Mouse (Mus musculus) forelimb bud, embryonic 11.5 days (tissue): ENCODE results near the gene Lrrc43.
"Not testable (repeated sequence)": the region's sequence is repeated elsewhere in the genome, so short reads cannot be mapped to it uniquely, and the experiment has no call there.

Source experiments
- DNase-seq: peaks from one replicate; pipeline ENCODE4 v3.0.0-alpha.2; 2012; ENCODE audit warnings: low read depth, low spot score

The Lrrc43 gene

DNA sequence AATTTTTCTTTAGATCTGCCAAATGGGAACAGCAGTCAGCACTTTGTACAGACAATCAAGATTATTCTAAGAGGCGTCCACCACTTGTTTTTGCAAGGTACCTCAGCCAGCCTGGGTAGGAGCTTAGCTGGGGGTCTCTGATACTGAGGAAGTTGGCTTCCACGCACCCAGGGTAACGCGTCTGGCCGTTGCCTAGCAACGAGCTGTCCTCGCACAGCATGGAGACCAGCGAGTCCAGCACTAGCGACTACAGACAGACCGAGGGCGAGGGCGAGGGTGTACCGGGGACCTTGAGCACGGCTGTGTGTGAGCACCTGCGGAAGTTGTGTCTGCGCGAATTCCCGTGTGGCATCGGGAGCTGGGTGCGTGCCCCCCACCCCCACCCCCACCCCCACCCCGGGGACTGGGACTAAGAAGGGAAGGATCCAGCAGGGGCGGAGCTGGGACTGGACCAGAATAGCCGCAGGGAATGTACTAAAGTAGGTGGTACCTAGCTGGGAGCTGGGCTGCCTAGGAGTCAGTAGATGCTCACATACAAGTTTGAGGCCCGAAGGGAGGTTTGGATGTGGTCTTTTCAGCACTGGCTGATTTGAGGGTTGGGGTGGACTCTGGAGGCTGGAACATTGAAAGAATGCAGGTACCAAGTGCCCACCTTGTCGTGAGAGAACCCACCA is at the start of gene Lrrc43, which contains the start of gene Il31:
Gene Lrrc43 (plus strand): TSS at position 194 of the 674 bp plus-strand sequence.
Gene Il31 (minus strand): TSS at position 378 of the 674 bp plus-strand sequence.
- peak; percentile 61 for DNase-seq

DNA sequence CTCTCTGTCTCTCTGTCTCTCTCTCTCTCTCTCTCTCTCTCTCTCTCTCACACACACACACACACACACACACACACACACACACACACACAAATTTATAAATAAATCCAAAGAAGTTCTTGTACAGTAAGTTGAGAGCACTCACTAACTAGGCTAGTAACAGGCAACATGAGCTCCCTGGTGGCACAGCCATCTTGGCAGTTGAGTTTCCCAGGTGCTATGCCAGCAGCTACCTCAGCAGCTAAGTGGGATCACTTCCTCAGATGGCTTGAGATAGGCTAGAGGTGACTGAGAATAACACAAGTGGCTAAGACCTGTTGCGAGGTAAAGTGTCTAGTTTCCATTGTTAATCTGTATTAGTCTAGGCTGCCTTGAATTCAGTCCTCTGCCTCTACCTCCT is 49.8 kb upstream of the Lrrc43 start:
- DNase-seq, result no peak

DNA sequence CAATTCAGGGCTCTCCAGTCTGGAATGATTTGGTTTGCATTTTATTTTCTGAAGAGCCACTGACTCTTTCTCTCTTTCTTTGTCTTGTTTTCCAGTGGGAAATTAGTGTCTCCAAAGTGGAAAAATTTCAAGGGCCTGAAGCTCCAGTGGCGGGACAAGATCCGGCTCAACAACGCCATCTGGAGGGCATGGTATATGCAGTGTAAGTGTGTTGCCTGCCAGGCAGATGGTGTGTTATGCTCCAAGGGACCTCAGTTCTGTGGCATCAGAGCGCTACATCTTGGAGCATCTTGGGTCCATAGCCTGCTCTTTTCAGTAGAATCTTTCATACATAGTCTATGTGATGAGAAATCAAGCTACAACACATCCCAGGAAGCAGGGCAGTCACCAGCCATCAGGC is 49.2 kb upstream of the Lrrc43 start:
- DNase-seq, result no peak

DNA sequence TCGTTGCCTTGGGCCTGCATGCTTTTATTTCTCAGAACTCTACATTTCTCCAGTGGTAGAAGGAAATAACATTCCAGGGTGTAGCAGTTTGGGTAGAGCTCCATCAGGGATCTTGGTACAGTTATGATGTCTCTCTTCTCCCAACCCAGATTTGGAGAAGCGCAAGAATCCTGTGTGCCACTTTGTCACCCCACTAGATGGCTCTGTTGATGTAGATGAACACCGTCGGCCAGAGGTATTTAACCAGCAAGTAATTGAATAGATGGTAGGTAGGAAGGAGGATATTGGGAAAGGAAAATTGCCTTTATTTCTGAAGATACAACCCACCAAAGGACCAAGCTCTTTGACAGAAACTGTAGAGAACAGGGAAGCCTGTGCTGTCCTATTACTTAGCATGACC is 48.4 kb upstream of the Lrrc43 start:
- DNase-seq, result no peak

DNA sequence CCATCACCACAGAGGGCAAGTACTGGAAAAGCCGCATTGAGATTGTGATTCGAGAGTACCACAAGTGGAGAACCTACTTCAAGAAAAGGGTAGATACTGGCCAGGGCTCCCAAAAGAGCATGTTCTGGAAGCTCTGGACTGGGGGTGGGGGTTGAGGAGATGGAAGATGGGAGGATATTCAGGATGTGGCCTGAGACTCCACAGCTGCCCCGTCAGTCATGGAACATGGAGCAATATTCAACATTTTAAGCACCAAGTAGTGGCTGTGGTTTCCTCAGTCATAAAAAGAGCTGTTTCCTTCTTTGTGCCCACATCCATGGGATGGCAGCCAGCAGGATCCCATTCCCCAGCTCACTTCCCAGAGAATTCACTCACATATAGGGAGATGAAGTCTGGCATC is 46.8 kb upstream of the Lrrc43 start:
- no peak for DNase-seq

DNA sequence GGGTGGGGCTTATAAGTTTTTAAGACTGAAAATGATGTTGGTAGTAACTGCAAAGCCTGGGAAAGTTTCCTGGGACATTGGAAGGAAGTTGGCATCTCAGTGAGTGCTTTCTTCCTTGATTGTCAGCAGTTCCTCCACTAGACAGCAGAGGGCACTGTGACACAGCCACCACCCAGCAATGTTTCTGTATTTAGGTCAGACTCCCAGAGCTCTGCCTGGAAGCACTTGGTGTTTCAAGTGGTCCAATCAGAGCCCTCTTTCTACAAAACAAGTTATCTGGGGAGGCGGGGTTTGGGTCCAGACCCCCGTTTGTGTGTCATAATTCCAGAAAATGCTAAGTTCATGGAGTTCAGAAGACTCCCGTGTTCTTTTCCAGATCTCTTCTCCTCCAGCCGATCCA is 45.0 kb upstream of the Lrrc43 start:
- peak; percentile 76 for DNase-seq

DNA sequence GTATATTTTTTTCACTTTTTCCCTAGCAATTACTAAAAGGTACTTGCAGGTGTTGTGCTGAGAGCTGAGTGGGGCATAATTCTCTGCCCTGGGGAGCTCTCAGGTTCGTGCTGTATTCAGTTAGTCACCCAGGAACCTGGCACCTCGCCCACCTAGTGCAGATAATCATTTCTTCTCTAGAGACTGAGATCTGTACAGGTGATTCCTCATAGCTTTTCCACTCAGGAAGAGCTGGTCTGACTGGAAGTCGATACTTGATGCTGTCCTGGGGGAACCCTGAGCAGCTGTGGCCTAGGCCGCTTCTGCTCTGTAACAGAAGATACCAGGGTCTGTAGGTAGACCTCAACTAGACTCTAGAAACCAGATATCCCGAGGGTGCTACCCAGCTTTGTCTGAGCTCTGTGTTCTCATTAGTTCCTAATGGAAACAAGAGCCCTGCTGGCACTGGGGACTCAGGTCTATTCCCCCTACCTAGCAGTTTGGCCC is 44.2 kb upstream of the Lrrc43 start:
- no peak for DNase-seq

DNA sequence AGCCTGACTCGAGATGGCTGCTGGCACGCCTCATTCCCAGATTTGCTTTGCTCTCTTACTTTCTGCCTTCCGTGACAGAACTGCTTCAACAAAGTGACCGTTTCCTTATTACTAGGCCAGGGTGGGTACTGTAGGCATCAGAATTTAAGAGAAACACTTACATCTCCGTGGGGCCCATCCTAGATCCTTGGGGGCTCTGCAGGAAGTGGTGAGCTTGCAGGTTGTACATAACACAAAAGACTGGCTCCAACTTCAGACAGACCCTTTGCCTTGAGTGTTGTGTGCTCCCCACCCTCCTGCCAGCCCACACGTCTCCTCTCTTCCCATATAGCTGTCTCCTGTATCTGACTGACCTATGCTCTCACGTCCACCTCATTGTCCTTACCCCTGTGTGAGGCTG is 37.2 kb upstream of the Lrrc43 start:
- DNase-seq, result no peak

DNA sequence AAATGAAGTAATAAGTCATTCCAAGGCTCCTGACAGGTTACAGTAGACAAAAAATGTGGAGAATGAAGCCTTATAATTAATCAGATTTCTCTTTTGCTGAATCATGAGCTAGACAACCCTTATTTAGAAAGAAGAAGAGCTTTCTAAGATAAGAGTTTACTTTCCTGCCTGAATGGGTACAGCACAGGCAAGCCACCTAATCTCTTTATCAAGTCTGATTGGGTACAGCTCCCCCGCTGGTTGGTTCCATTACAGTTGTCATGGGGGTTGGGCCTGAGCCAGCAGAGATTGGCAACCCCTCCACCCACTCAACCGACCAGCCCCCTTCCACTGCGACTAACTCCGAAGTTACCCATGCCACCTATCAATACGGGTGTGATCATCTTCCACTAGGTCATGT is 27.7 kb upstream of the Lrrc43 start:
- no peak for DNase-seq

DNA sequence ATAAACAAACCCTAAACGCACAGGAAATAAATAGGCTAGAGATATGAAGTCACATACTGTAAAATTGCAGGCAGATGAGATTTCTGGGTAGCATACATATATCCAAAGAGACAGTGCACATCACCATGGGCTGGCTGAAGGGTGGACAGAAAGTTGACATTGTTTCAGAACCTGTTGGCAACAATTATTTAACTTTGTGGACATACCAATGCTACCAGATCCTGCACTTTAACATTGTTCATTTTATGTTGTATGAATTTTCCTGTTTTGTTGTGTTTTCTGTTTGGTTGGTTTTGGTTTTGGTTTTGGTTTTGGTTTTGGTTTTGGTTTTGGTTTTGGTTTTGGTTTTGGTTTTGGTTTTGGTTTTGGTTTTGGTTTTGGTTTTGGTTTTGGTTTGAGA is 24.5 kb upstream of the Lrrc43 start:
- no peak for DNase-seq

DNA sequence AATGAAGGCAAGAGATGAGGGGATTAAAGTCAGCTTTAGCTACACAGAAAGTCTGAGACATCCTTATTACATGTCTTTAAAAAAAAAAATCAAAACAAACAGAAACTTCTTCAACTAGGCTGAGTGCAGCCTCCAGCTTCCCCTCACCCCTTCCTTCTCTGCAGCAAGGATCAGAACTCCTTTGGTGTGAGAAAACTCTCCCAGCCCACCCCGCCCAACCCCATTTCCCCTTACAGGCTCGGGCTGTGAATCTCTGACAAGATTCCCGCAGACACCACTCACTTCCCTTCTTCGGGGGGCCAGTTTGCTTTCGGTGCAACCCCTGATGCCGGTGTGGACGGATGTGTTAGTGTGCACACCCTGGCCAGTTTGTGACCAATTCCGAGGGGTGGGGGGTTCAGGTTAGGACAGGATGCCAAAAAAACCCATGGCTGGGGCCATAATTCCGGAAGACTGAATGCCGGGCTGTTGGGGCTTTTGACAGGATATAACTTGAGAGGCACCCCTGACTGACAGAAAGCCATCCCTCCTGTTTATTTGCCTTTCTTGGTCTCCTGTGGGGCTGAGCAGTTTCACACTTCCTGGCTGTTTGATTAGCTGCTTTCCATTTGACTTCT is 18.2 kb upstream of the Lrrc43 start:
- no peak for DNase-seq

DNA sequence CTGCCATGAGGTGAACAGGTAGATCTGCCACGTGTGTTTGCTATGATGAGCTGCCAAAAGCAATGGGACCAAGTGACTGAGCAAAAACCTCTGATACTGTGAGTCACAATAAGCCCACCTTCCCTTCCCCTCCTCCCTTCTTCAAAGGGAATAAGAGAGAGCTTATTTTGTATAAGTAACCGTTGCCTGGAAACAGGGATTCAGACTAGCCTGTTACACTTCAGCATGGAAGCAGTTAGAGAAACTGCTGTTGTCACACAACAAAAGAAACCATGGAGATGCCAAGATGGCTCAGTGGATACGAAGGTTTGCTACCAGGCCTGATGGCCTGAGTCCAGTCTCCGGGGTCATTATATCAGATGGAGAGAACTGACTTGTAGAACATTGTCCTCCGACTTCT is 15.3 kb upstream of the Lrrc43 start:
- no peak for DNase-seq

DNA sequence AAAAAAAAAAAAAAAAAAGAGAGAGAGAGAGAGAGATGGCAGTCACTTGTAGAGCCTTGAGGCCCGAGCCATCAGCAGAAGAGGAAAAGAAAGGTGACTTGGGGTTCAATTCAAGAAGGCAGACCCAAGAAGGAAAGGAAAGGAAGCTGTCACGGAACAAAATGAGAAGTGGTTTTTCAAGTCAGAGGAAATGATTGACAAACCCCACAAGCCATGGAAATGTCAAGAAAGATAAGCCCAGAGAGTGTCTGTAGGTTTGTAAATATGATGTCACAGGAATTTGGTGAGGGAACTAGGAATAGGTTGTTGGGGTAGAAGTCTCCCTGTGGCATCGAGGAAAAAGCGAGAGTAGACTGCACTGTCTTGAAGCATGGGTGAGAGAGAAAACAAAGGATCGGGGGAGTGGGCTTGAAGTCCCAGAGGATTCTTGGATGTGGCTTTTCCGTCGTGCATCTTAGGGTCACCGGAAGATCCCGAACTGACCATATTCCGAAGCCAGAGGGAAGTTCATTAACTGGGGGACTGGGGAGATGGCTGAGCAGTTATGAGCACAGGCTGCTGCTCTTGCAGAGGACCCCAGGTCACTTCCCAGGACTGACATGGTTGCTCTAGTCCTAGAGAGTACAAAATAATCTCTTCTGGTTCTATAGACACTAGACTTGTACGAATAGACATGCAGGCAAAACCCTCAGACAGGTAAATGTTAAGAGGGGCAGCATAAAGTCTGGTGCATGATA is 1.3 kb upstream of the Lrrc43 start:
- DNase-seq, result no peak

DNA sequence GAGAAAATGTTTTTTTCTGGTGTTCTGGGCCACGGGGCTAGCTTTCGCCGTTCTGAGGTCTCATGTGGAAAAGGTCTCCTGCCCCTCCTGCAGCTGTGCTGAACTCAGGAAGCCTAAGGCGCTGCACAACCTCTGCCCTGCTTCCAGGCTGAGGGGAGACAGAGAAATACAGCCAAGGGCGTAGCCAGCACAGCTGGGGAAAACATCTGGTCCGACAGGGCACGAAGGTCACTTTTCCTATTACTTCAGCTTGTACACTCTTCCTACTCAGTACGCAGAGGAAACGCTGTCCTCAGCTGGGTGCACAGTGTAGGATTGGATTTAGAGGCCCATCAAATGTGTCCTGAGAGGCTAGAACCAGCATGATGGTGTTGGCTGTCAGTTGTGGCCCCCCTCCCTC is 830 bp downstream of the Lrrc43 start:
- no peak for DNase-seq

DNA sequence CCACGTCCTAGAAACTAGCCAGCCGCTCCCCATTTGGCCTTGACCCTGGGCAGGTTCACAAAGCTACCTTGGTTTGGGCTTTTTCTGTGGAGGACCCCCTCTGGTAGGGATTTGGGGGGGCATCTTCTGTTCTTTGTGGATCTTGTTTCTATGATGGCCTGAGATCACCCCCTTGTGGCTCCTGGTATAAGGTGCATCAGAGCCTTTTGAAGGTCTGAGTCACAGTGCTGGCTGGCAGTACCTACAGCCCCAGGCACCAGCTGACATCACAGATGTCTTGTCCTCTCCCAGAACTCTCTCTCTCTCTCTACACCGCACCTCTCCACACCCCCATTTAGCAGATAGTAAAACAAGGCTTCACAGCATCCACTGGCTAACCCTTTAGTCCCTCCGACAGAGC is 10.6 kb downstream of the Lrrc43 start:
- DNase-seq, result no peak

DNA sequence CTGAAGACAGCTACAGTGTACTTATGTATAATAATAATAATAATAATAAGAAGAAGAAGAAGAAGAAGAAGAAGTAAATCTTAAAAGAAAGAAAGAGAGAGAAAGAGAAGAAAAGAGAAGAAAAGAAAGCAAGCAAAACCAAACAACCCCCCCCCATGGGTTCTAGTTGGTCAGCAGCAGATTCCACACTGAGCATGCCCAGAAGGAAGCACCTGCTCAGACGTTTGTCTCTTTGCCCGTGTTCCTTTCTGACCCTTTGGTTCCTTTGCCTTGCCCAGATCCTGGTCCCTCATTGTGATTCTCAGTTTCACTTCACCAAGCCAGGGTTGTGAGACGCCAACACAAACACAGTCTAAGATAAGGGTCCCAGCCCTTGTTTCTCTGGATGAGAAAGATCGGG is 12.9 kb downstream of the Lrrc43 start:
- DNase-seq, result no peak

DNA sequence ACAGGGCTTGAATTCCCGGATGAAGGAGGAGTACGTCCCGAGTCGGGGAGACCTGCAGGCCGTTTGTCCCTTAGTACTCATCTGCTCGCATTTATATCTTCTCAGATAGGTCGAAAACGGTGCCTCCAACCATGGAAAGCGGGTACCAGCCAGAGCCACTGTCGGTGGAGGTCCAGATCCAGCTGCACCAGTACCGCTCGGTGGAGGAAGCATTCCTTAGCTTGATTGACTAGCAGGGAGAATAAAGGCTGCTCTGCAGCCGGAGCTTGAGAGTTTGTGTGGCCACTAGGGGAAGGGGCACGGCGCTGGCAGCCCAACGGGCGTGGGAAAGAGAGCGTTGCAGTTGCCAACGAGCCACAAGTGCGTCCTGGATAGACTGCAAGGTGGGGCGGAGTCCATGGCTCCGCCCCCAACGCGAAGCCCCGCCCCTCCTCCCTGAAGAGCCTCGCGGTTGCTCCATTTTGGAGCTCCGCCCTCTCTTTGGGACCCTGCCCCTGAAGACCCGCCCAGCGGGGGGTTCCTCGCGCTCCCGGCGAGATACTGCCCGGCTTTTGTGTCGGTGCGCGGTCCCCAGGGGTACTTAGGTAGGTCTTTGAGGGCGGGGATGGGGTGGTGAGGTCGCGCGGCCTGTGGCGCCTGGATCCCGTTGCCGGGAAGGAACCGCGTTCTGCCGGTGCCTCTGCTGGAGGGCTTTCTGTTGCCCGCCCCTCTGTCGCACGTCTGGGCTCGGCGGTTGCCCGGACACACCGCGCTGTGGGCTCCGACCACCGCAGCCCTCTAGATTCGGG is 19.0 kb downstream of the Lrrc43 start:
- peak; percentile 97 for DNase-seq

DNA sequence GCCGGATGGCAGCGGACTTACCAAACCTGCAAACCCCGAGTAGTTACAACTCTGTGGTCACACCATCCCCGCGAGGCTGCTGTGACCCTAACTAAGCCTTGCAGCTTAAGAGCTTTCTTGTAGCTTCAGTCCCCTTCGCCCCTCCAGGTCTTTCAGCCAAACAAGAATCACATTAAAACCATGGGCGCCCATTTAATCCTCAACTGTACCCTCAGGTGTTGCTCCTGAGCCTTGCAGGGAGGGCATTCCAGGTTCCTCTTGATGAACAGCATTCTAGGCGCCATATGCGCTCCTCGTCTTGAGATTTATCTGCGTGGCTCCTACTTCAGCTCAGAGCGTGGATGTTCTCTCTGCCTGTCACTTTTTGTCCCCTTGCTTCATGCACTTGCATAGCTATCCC is 19.8 kb downstream of the Lrrc43 start:
- DNase-seq, result no peak

DNA sequence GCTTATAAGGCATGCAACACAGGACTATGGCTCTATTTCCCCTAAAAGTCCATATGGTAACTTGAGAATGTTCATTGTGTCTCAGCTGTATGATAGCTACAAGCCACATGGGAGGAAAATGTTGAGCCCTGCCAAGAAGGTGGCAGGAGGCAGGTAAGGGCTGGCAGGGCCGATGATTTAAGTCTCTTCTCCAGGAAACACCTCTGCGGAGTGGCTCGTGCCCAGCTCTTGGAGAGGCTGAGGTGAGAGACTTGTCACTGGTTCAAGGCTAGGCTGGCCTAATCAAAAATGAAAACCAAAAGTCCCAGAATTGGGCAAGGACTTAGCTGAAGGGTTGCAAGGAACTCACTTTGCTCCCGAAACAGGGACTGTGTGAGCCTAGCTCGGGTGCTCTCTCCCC is 21.1 kb downstream of the Lrrc43 start, which contains the start of gene B3gnt4:
Gene B3gnt4 (plus strand): TSS at position 301 of the 400 bp plus-strand sequence.
- DNase-seq, result no peak

DNA sequence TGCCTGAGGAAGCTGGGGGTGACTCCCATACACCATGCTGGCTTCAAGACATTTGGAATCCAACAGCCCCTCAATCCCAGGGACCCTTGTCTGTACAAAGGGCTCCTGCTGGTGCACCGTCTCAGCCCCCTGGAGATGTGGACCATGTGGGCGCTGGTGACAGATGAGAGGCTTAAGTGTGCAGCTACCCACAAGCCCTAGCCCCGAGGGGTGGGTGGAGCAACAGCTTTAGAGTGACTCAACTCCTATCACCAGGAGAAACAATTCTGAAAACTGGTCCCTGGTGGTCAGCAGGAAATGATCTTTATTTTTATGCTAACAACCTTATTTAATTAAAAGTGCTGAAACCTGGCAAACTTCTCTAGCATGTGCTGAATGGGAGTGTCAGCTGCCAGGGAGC is 22.3 kb downstream of the Lrrc43 start:
- DNase-seq, result not testable (repeated sequence)

DNA sequence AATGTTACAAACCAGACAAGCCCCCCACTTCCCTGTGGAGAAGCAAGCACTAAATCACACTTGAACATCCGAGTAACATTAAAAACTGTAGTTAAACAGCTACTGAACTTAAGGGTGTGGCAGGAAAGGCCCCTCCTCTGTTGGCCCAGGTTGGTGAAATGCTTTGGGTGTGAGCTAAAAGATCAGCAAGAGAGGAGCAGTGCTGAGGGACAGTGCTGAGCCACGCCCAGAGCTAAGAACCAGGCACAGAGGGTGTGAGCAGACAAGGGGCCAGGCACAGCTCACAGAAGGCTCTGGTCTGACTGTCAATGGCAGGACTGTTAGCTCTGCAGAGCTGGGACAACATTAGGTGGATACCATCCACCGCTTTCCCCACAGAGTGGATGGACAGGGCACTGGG is 23.0 kb downstream of the Lrrc43 start:
- DNase-seq, result no peak

DNA sequence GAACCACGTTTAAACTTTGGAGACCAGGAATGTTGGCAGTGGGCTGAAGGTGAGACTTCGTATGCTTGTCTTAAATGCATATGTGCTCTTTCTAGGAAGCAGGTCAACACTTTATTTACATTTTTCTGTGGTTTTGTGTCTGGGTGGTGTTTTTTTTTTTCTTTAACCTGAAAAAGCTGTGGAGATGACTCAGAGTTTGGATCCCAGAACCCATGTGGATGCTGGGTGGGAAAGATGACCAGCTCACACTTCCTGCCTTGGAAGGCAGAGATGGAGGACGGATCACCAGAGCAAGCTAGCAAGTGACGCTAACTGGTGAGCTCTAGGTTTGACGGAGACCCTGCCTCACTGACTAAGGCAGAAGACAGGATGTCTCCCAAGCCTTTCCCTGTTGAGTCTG is 25.8 kb downstream of the Lrrc43 start:
- no peak for DNase-seq
